Mouse (Mus musculus) heart, postnatal 0 days (tissue): Measurements from ENCODE around the gene Rcor2. TPM values are rescaled to one million over a fixed set of nuclear protein-coding genes. Genes with fewer than 3 reads are reported as not detected.

Source experiments
- ATAC-seq: fragments of 200-750 bp; cut with Nextera tagmentation; 2 replicates; pipeline ENCODE4 v1.8.0; 2017; ENCODE audit warnings: low read depth, moderate number of reproducible peaks, moderate library complexity; ENCODE audit not compliant: insufficient read depth
- DNase-seq: peaks from one replicate; pipeline ENCODE4 v3.0.0-alpha.2; 2016; ENCODE audit warnings: low spot score
- H3K27ac ChIP-seq: fragments of 300-500 bp; sonication (generic); 2 replicates; pipeline ENCODE4 v1.5.1; 2014; ENCODE audit warnings: low read depth, mild to moderate bottlenecking
- H3K27me3 ChIP-seq: fragments of 300-500 bp; sonication (generic); 2 replicates; pipeline ENCODE4 v1.6.1; 2014; ENCODE audit warnings: low read length, mixed read lengths; ENCODE audit not compliant: control insufficient read depth, insufficient read depth
- H3K36me3 ChIP-seq: fragments of 300-500 bp; sonication (generic); replicated peaks from 2 replicates; pipeline ENCODE4 v1.6.1; 2014; ENCODE audit warnings: low read length, mixed read lengths; ENCODE audit not compliant: control insufficient read depth, insufficient read depth
- H3K4me1 ChIP-seq: fragments of 300-500 bp; sonication (generic); 2 replicates; pipeline ENCODE4 v1.6.1; 2014; ENCODE audit warnings: antibody characterized with exemption; ENCODE audit not compliant: control insufficient read depth, insufficient read depth
- H3K4me2 ChIP-seq: fragments of 300-500 bp; sonication (generic); 2 replicates; pipeline ENCODE4 v1.6.1; 2014; ENCODE audit warnings: low read depth, mild to moderate bottlenecking, low read length, moderate library complexity
- H3K4me3 ChIP-seq: fragments of 300-500 bp; sonication (generic); 2 replicates; pipeline ENCODE4 v1.5.1; 2014; ENCODE audit warnings: low read depth, low read length
- H3K9ac ChIP-seq: fragments of 300-500 bp; sonication (generic); replicated peaks from 2 replicates; pipeline ENCODE4 v1.6.1; 2014; ENCODE audit warnings: low read depth, low read length, mixed read lengths
- H3K9me3 ChIP-seq: fragments of 300-500 bp; sonication (generic); replicated peaks from 2 replicates; pipeline ENCODE4 v1.6.1; 2016; ENCODE audit warnings: low read length; ENCODE audit not compliant: control insufficient read depth
- CTCF ChIP-seq: IDR thresholded peaks from 2 replicates; pipeline ENCODE4 v1.5.1; 2016; ENCODE audit warnings: antibody characterized with exemption, control low read depth, low read depth
- EP300 ChIP-seq: IDR thresholded peaks from 2 replicates; pipeline ENCODE4 v1.6.1; 2016; ENCODE audit warnings: antibody characterized with exemption, low read depth
- WGBS: fragments of 180-500 bp; shearing (Covaris S2); extraction: QIAGEN DNeasy Blood & Tissue Kit; methylation state at CpG from one replicate; pipeline ENCODE4 v1.1.7; 2014; 5-methylcytosine and 5-hydroxymethylcytosine counted together
- polyA plus RNA-seq: library from polyadenylated mRNA; unstranded; fragments of >200 nt; fragmentation: Nextera tagmentation; extraction: Ambion mirVana; gene quantifications from 2 replicates; pipeline ENCODE4 v1.2.1, GENCODE M21; 2015
- total RNA-seq: library from RNA; depleted of rRNA; stranded (reverse); fragments of >200 nt; gene quantifications from 2 replicates; pipeline ENCODE4 v1.2.3, GENCODE M21; 2014; ENCODE audit warnings: low replicate concordance

The Rcor2 gene
- total and polyA plus RNA-seq, 2 experiments from 2014 or later, result 9.7 to 40.0 TPM

- TF ChIP-seq CTCF (peak; percentile 12; the same call in 1 of the 2 replicates), EP300 (no peak)
- Histone ChIP-seq H3K4me3 (no peak overlapping the region), H3K27ac (peak overlapping the region; percentile 82), H3K4me2 (peak overlapping the region; percentile 41), H3K9me3 (no peaks in the 10 kb centered on the region), H3K36me3 (no peaks in the 10 kb centered on the region), H3K4me1 (peaks cover 69% of the 10 kb centered on the region), H3K27me3 (no peaks in the 10 kb centered on the region), H3K9ac (no peak overlapping the region)
- 16% methylated on average over 5 of the region's 5 CpGs for WGBS
- ATAC-seq (peak; percentile 48), DNase-seq (peak; percentile 51)
These were observed 43.6 kb downstream of the Rcor2 start for GRCm38 (mm10) chr19:7310704-7311103.

GRCm38 (mm10) chr19:7311306-7311705 is 44.2 kb downstream of the Rcor2 start:
- H3K36me3 ChIP-seq, result no peaks in the 10 kb centered on the region
- DNase-seq, result peak; percentile 47
- WGBS, result 16% methylated on average over 10 of the region's 10 CpGs
- no peaks in the 10 kb centered on the region for H3K27me3 ChIP-seq
- H3K4me3 ChIP-seq, result no peak overlapping the region
- H3K9ac ChIP-seq, result no peak overlapping the region; the same call in 1 of the 2 replicates
- peak overlapping the region; percentile 82 for H3K27ac ChIP-seq
- peak; percentile 73 for ATAC-seq
- TF ChIP-seq CTCF (no peak), EP300 (no peak)
- H3K4me1 ChIP-seq, result peaks cover 64% of the 10 kb centered on the region
- peak overlapping the region; percentile 41 for H3K4me2 ChIP-seq
- H3K9me3 ChIP-seq, result no peaks in the 10 kb centered on the region

- no peak for DNase-seq
- Histone ChIP-seq H3K4me1 (peaks cover 42% of the 10 kb centered on the region), H3K9ac (no peak overlapping the region), H3K36me3 (no peaks in the 10 kb centered on the region), H3K27ac (no peak overlapping the region), H3K4me3 (no peak overlapping the region), H3K4me2 (no peak overlapping the region), H3K9me3 (no peaks in the 10 kb centered on the region), H3K27me3 (no peaks in the 10 kb centered on the region)
- no peak for ATAC-seq
- TF ChIP-seq EP300 (no peak), CTCF (no peak)
- 76% methylated on average over 2 of the region's 2 CpGs for WGBS
These were observed 46.5 kb downstream of the Rcor2 start for GRCm38 (mm10) chr19:7313660-7314059.

GRCm38 (mm10) chr19:7314976-7315586 is 48.0 kb downstream of the Rcor2 start:
- 56% methylated on average over 8 of the region's 8 CpGs for WGBS
- TF ChIP-seq EP300 (no peak), CTCF (no peak)
- Histone ChIP-seq H3K4me3 (no peak overlapping the region), H3K4me1 (peaks cover 28% of the 10 kb centered on the region), H3K36me3 (no peaks in the 10 kb centered on the region), H3K27ac (no peak overlapping the region), H3K4me2 (no peak overlapping the region), H3K9ac (no peak overlapping the region), H3K9me3 (no peaks in the 10 kb centered on the region), H3K27me3 (no peaks in the 10 kb centered on the region)
- DNase-seq, result no peak
- no peak for ATAC-seq

- TF ChIP-seq CTCF (no peak), EP300 (no peak)
- peaks cover 23% of the 10 kb centered on the region for H3K4me1 ChIP-seq
- H3K27ac ChIP-seq, result no peak overlapping the region
- no peak overlapping the region for H3K9ac ChIP-seq
- WGBS, result 93% methylated on average over 4 of the region's 4 CpGs
- no peaks in the 10 kb centered on the region for H3K9me3 ChIP-seq
- H3K4me3 ChIP-seq, result no peak overlapping the region
- DNase-seq, result no peak
- no peak overlapping the region for H3K4me2 ChIP-seq
- no peak for ATAC-seq
- H3K27me3 ChIP-seq, result no peaks in the 10 kb centered on the region
- no peaks in the 10 kb centered on the region for H3K36me3 ChIP-seq
These were observed 48.5 kb downstream of the Rcor2 start for GRCm38 (mm10) chr19:7315587-7315984.

- Histone ChIP-seq H3K4me3 (no peak overlapping the region), H3K27ac (no peak overlapping the region), H3K9me3 (no peaks in the 10 kb centered on the region), H3K9ac (no peak overlapping the region), H3K36me3 (no peaks in the 10 kb centered on the region), H3K4me1 (peaks cover 11% of the 10 kb centered on the region), H3K4me2 (no peak overlapping the region), H3K27me3 (no peaks in the 10 kb centered on the region)
- 76% methylated on average over 4 of the region's 4 CpGs for WGBS
- DNase-seq, result no peak
- TF ChIP-seq EP300, result no peak
- TF ChIP-seq CTCF, result no peak
- no peak for ATAC-seq
These were observed 49.7 kb downstream of the Rcor2 start for GRCm38 (mm10) chr19:7316822-7317221.
